Mouse (Mus musculus) testis, postnatal 14 days (tissue): ENCODE measurements at regions not wholly inside any gene's neighbourhood (a gene's known extent, or its start where the extent isn't known, plus 50 kb on each side); places are given as distances from the start of the nearest gene placed in this dataset.

ENCODE experiments used
- DNase-seq: peaks from one replicate; pipeline ENCODE4 v3.0.0; 2021; ENCODE audit warnings: low spot score

DNA sequence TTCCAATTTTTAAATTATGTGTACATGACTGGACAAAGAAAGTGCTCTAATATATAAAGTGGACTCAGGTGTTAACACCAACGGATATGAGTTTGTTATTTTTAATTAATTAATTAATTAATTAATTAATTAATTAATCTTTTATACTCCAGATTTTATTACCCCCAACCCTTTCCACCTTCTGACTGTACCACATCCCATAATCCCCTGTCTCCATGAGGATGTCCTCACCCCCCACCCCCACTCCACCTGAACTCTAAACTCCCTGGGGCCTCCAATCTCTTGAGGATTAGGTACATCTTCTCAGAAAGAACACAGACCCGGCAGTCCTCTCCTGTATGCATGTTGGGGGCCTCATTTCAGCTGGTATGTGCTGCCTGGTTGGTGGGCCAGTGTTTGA lies 182.8 kb downstream of the Rassf9 start:
- no peak for DNase-seq

GRCm38 (mm10) chr10:102689966-102690365 lies 177.9 kb downstream of the Rassf9 start:
- peak; percentile 66 for DNase-seq

- no peak for DNase-seq
These were observed 174.8 kb downstream of the Rassf9 start for GRCm38 (mm10) chr10:102686667-102687397.

DNA sequence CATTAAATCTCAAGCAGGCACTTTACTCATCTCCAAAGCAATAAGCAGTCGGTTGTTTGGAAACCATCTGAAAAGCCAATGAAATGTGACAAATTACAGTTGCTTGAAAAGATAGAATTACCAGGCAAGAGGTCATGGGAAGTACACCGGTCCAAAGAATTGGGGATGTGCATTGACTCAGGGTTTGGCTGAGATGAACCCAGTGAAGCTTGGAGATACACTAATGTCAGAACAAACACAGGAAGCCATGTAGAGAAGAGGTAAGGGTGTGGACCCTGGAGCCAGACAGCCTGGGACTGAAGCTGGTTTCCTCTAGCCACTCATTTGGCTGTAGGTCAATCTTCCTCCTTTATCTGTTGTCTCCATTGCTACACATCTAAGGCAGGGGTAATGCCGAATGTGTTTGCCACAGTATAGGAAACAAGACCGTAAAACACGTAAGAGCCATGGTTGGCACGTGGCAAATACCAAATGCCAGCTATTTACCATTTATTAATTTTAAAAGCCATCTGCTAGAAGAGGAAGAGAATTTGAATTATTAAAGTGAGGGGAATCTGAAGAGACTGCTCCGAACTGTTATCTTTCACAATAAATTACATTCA lies 173.9 kb downstream of the Rassf9 start:
- no peak for DNase-seq

GRCm38 (mm10) chr10:102667359-102667758 lies 155.3 kb downstream of the Rassf9 start:
- no peak for DNase-seq

- no peak for DNase-seq
These were observed 147.7 kb downstream of the Rassf9 start for GRCm38 (mm10) chr10:102659683-102660082.

- DNase-seq = no peak
These were observed 124.5 kb downstream of the Rassf9 start for GRCm38 (mm10) chr10:102636507-102636906.

DNA sequence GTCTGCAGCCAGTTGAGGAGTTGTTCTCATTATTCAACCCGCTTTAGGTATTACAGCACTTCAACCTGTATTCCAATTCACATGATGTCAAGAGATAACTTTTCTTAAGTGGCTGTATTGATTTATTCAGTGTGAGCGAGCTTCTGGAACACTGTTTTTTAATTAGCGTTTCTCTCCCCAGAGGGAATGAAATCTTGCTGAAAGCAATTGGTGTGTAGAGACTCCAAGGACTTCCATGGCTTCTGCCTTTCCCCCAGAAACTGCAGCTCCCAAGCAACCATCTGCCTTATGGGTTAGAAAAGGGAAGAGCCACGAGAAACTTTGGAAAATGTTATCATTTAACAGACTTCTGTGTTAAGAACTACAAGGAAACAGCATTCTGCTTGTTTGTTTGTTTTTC lies 121.4 kb downstream of the Rassf9 start:
- no peak for DNase-seq

DNA sequence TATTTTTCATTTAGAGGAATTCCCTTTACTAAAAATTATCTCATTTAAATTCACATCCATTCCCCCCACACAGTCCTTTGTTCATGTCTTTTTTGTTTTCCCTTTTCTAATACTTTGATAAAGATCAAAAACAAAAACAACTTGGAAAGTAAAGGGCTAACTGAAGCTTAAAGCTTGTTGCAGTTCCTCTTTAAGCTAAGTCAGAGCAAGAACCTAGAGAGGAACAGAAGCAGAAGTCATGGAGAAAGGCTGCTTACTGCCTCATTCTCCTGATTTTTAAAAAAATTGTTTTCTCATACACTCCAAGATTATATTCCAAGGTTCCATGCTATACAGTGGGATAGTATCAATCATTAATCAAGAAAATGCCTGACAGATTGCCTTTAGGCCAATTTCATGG lies 116.6 kb downstream of the Rassf9 start:
- no peak for DNase-seq

DNA sequence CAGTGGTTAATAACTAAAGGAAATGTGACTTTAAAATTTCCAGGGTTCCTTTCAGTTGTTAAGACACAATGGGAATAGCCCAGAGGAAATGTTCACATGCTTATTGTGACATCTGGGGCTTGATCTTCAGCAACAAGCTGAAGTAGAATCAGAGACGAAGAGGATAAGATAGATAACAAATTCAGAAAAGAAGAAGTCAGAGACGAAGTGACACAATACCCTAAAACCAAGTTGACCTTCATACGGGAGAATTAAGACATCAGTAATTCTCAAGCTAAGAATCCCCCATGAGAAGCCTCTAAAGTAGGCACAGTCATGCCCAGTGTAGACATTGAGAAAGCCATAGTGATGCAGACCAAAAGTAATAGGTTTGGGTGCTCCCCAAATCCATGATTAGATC lies 111.9 kb downstream of the Rassf9 start:
- no peak for DNase-seq

DNA sequence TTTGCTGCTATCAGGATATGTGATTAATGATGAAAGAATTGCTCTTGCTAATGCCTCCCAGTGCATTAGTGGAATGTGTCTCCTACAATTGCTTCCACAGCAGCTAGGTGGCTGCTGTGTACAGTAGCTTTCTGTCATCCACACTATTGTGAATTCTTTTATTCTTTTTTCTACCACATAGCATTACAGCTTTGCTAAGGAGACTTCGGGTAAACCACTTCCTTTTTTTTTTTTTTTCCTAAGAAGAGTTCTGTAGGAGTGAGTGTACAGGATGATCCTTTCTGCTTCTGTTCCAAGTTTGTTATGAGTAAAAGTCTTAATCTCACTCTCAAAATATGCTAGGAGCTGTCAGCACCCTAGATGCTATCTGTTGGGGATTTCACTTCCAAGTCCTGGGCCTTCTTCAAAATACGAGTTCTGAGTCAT lies 110.6 kb downstream of the Rassf9 start:
- DNase-seq = no peak

DNA sequence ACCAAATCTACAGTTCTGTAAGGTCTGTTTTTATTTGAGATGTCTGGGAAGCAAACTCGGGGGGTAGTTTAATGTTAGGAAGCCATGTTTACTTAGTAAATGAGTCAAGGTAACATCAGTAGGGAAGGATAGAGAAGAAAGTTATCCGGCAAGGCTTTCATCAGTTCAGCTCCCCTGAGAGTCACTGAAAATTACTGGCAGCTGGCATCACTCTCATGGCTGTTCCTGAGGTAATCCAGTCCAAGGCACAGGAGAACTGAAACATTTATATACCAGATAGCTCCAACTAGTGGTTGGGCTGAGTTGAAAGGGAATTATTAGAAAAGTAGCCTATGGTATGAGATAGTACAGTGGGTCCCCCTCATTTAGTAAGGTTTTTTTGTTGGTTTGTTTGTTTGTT lies 106.7 kb downstream of the Rassf9 start:
- no peak for DNase-seq

DNA sequence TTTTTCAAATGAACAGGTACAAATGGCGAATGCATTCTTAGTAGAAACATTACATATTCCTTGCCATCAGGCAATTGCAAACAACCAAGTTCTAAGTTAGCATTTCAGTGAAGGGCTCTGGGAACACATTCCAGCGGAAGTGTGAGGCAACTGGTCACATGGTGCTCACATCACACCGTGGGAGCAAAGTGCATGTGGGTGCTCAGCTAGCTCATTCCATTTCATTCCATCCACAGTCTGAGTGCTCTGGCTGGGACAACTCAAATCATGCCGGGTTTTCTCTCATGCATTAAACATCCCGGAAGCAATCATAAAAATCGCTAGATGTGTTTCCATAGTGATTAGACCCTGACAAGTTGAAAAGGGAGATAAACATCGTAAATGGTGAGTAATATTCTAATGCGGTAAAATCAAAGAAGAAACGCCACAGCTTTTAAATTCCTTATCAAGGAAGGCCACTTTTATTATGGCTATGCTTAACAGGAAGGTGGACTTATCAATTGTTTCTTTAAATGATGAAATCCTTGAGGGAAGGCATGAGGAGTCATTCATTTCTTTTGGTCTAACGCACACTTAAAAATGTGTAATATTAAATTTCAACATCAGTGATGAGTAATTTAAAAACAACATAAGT lies 104.1 kb downstream of the Rassf9 start:
- DNase-seq = no peak
